Mouse (Mus musculus) ES-Bruce4 (cell line): Measurements from ENCODE around the gene Ankrd40. TPM values are rescaled to one million over a fixed set of nuclear protein-coding genes. Genes with fewer than 3 reads are reported as not detected.

Experiments
- H3K27ac ChIP-seq: 2 replicates; pipeline ENCODE4 v1.5.1; 2012; ENCODE audit warnings: low read length, inconsistent platforms; ENCODE audit not compliant: insufficient read depth
- H3K27me3 ChIP-seq: 2 replicates; pipeline ENCODE4 v1.6.1; 2012; ENCODE audit warnings: mild to moderate bottlenecking, low read length, inconsistent platforms; ENCODE audit not compliant: control insufficient read depth, poor library complexity, insufficient read depth, severe bottlenecking
- H3K36me3 ChIP-seq: 2 replicates; pipeline ENCODE4 v1.6.1; 2012; ENCODE audit warnings: inconsistent platforms, mild to moderate bottlenecking, low read length, moderate library complexity; ENCODE audit not compliant: control insufficient read depth, poor library complexity, insufficient read depth, severe bottlenecking
- H3K4me1 ChIP-seq: one replicate; pipeline ENCODE4 v1.8.1; 2011; ENCODE audit warnings: low read length; ENCODE audit not compliant: control insufficient read depth, insufficient read depth
- H3K4me3 ChIP-seq: 2 replicates; pipeline ENCODE4 v1.5.1; 2011; ENCODE audit warnings: low read depth, mild to moderate bottlenecking, low read length
- H3K9ac ChIP-seq: 2 replicates; pipeline ENCODE4 v1.6.1; 2012; ENCODE audit warnings: low read depth, mild to moderate bottlenecking, inconsistent platforms; ENCODE audit not compliant: poor library complexity, severe bottlenecking
- H3K9me3 ChIP-seq: replicated peaks from 2 replicates; pipeline ENCODE4 v1.6.1; 2012; ENCODE audit warnings: mild to moderate bottlenecking, low read length, inconsistent platforms; ENCODE audit not compliant: control insufficient read depth, poor library complexity, insufficient read depth, severe bottlenecking
- CTCF ChIP-seq: IDR thresholded peaks from one replicate; pipeline ENCODE4 v1.8.1; 2011; ENCODE audit warnings: low read depth, low read length
- EP300 ChIP-seq: IDR thresholded peaks from 2 replicates; pipeline ENCODE4 v1.6.1; 2011; ENCODE audit warnings: low read depth, low read length; ENCODE audit not compliant: insufficient read depth
- POLR2A ChIP-seq: IDR thresholded peaks from one replicate; pipeline ENCODE4 v1.8.1; 2011; ENCODE audit warnings: low read length; ENCODE audit not compliant: insufficient read depth
- polyA plus RNA-seq: library from polyadenylated mRNA; stranded (reverse); fragments of >200 nt; gene quantifications from 2 replicates; pipeline ENCODE4 v1.2.4, GENCODE M21; 2011; ENCODE audit warnings: low read depth; ENCODE audit not compliant: missing spikeins, insufficient read depth, insufficient read length

The Ankrd40 gene
- polyA plus RNA-seq, 1 experiment: 66.3 TPM

- no peaks in the 10 kb centered on the region for H3K27me3 ChIP-seq
- H3K4me1 ChIP-seq: no peaks in the 10 kb centered on the region
- H3K4me3 ChIP-seq: no peak overlapping the region
- no peak overlapping the region for H3K27ac ChIP-seq
- TF ChIP-seq EP300 (no peak), CTCF (no peak), POLR2A (no peak)
- no peaks in the 10 kb centered on the region for H3K36me3 ChIP-seq
- H3K9ac ChIP-seq: no peak overlapping the region
- H3K9me3 ChIP-seq: no peaks in the 10 kb centered on the region
These were observed 42.2 kb downstream of the Ankrd40 start for GRCm38 (mm10) chr11:94369981-94370380.

DNA sequence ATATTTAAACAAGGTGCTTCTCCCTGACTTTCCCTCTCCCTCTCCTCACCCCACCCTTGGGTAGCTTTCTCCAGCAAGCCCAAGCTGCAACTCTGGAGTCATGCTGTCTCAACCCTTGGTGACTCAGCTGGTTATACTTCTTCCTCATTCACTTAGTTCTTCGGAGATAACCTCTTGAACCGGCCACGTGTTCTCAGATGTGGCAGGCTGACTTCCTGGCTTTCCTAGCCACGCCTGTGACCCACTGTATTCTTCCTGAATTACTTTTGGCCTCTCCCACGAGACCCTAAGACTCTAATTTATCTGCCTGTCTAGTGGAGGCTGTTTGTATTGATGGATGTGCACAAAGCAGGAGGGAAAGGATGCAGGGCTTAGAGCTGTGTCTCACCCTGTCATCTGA, 43.0 kb downstream of the Ankrd40 start:
- TF ChIP-seq CTCF: no peak
- TF ChIP-seq EP300: no peak
- TF ChIP-seq POLR2A: no peak
- Histone ChIP-seq H3K27ac (no peak overlapping the region), H3K9me3 (no peaks in the 10 kb centered on the region), H3K27me3 (no peaks in the 10 kb centered on the region), H3K4me1 (no peaks in the 10 kb centered on the region), H3K4me3 (no peak overlapping the region), H3K9ac (no peak overlapping the region), H3K36me3 (no peaks in the 10 kb centered on the region)

DNA sequence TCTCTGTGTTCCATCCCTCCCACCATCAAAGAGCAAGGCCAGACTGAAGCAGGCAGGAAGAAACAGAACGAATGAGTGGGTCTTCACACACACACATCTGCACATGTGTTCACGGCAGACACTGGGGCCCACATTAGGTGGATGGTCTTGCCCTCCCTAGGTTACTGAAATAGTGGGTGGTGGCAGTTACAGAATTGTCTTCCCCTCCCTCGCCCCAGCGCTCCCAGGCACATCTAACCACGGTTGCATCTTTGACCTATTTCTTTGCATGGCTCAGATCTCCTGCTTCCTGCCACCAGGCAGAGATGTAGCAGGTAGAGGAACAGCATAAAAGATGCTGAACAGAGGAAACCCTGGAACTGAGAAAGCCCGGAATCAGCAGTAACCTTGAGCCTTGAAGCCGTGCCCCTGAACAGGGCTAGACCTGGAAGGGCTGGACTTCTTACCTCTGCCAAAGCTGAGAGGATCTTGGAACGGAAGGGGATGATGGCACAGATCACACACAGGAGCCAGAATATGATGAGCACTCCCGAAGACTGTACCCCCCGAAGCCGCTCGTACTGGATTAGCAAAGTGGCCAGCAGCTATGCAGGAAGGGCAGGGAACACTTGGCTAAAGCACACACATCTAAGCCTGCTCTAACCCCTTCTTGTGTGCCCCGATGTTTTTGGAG, 46.6 kb downstream of the Ankrd40 start:
- no peak overlapping the region for H3K4me3 ChIP-seq

GRCm38 (mm10) chr11:94379061-94379460, 51.3 kb downstream of the Ankrd40 start:
- no peak overlapping the region for H3K9ac ChIP-seq
- H3K9me3 ChIP-seq: no peaks in the 10 kb centered on the region
- no peaks in the 10 kb centered on the region for H3K27me3 ChIP-seq
- no peaks in the 10 kb centered on the region for H3K36me3 ChIP-seq
- H3K27ac ChIP-seq: no peak overlapping the region
- no peak overlapping the region for H3K4me3 ChIP-seq
- no peak for TF ChIP-seq EP300
- no peak for TF ChIP-seq POLR2A
- TF ChIP-seq CTCF: no peak
- H3K4me1 ChIP-seq: no peaks in the 10 kb centered on the region

More for the DNA sequence above, 46.6 kb downstream of the Ankrd40 start:
- Histone ChIP-seq H3K27ac (no peak overlapping the region), H3K36me3 (no peaks in the 10 kb centered on the region), H3K9ac (no peak overlapping the region), H3K27me3 (no peaks in the 10 kb centered on the region), H3K4me1 (no peaks in the 10 kb centered on the region), H3K9me3 (no peaks in the 10 kb centered on the region)
- TF ChIP-seq CTCF (no peak), POLR2A (no peak), EP300 (no peak)

DNA sequence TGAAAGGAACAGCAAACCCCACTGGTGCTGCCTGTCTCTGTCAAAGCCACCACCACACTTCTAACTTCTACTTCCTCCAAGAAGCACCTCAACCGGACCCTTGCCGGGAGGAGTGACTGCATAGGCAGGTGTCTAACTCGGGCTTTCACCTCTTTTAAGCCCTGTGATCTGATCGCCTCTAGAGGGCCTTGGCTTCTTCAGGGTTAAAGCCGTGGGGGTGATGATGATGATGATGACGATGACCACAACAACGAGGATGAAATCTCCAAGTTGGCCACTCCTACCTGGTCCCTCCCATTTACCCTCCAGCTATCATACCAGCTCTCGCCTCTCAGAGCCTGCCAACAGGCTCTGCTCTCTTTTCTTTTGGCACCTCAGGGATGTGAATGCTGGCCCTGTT, 51.9 kb downstream of the Ankrd40 start:
- H3K27me3 ChIP-seq: no peaks in the 10 kb centered on the region
- H3K27ac ChIP-seq: no peak overlapping the region

DNA sequence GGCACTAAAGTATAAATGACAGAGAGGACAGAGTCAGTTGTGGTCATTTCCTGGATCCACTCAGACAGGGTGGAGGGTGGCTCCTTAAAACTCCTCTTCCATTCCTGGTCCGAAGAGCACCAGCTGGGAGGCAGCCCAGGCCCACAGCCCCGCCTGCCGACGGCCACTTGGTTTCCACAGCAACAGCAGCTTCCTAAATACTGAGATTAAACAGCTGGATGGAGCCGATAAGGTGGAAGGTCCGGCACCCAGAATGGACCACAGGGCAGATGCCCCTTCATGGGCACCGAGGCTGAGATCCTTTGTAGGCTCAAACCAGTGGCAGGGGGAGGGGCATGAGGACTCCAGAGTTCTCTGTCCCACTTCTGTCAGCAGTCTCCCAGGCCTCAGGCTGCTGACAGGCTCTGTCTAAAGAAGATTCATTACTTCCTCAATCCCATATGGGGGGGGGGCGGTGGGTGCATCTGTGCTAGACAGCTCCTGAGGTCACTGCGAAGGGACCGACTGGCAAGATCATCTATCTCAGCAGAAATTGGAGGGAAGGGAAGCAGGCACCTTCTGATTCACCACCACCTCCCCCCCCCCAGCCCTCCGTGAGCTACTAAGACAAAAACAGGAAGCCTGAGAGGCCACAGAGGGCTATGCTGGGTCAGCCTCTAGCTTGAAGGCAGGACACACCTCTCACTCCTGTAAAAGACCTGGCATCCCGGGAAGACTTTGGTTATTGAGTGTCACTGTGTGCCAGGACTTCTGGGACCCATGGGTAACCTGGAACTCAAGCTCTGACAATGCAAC, 58.4 kb downstream of the Ankrd40 start:
- Histone ChIP-seq H3K4me3 (no peak overlapping the region), H3K27me3 (no peaks in the 10 kb centered on the region), H3K9ac (no peak overlapping the region), H3K36me3 (no peaks in the 10 kb centered on the region), H3K4me1 (no peaks in the 10 kb centered on the region), H3K27ac (no peak overlapping the region), H3K9me3 (no peaks in the 10 kb centered on the region)
- no peak for TF ChIP-seq CTCF
- no peak for TF ChIP-seq POLR2A
- no peak for TF ChIP-seq EP300

More for the DNA sequence above, 51.9 kb downstream of the Ankrd40 start:
- no peak overlapping the region for H3K9ac ChIP-seq
- TF ChIP-seq POLR2A: no peak
- no peak for TF ChIP-seq CTCF
- no peak for TF ChIP-seq EP300
- H3K9me3 ChIP-seq: no peaks in the 10 kb centered on the region
- H3K4me1 ChIP-seq: no peaks in the 10 kb centered on the region
- no peak overlapping the region for H3K4me3 ChIP-seq
- H3K36me3 ChIP-seq: no peaks in the 10 kb centered on the region
